Mouse (Mus musculus): Measurements from ENCODE around the gene Ooep. TPM values are rescaled to one million over a fixed set of nuclear protein-coding genes. Genes with fewer than 3 reads are reported as not detected.
"Not testable (repeated sequence)": the region's sequence is repeated elsewhere in the genome, so short reads cannot be mapped to it uniquely, and the experiment has no call there.

Gene Ooep
- polyA plus RNA-seq, 1 experiment from 2014 or later: 1.3 TPM

GRCm38 (mm10) chr9:78385893-78386292, 7.4 kb upstream of the Ooep start:
- no peak for ATAC-seq (replicated peaks; ENCODE audit: low FRiP score)
- Histone ChIP-seq H3K27me3 (no peaks in the 10 kb centered on the region), H3K27ac (no peak overlapping the region), H3K4me2 (no peak overlapping the region), H3K4me1 (no peaks in the 10 kb centered on the region), H3K4me3 (replicated peaks) (no peak overlapping the region), H3K36me3 (no peaks in the 10 kb centered on the region), H3K9me3 (replicated peaks) (no peaks in the 10 kb centered on the region), H3K9ac (no peak overlapping the region)
- WGBS: 48% methylated on average over 3 of the region's 3 CpGs

- no peaks in the 10 kb centered on the region for H3K9me3 ChIP-seq (replicated peaks)
- peaks cover 11% of the 10 kb centered on the region for H3K4me1 ChIP-seq
- H3K9ac ChIP-seq: no peak overlapping the region
- 39% methylated on average over 8 of the region's 8 CpGs for WGBS
- peak overlapping the region; percentile 34 for H3K4me3 ChIP-seq (replicated peaks)
- H3K36me3 ChIP-seq: no peaks in the 10 kb centered on the region
- H3K27ac ChIP-seq: no peak overlapping the region
- H3K27me3 ChIP-seq: peaks cover 10% of the 10 kb centered on the region; the same call in 1 of the 2 replicates
- no peak for ATAC-seq (replicated peaks; ENCODE audit: low FRiP score)
- H3K4me2 ChIP-seq: peak overlapping the region; percentile 65
Measured at GRCm38 (mm10) chr9:78377546-78377945, 979 bp downstream of the Ooep start.

GRCm38 (mm10) chr9:78375486-78375885, 3.0 kb downstream of the Ooep start:
- peaks cover 10% of the 10 kb centered on the region; the same call in 1 of the 2 replicates for H3K27me3 ChIP-seq
- no peak for ATAC-seq (replicated peaks; ENCODE audit: low FRiP score)
- H3K9me3 ChIP-seq (replicated peaks): no peaks in the 10 kb centered on the region
- no peak overlapping the region for H3K9ac ChIP-seq
- no peak overlapping the region for H3K4me3 ChIP-seq (replicated peaks)
- H3K27ac ChIP-seq: no peak overlapping the region
- no peak overlapping the region for H3K4me2 ChIP-seq
- H3K36me3 ChIP-seq: no peaks in the 10 kb centered on the region
- 70% methylated on average over 4 of the region's 4 CpGs for WGBS
- peaks cover 11% of the 10 kb centered on the region for H3K4me1 ChIP-seq

- Histone ChIP-seq H3K36me3 (no peaks in the 10 kb centered on the region), H3K4me2 (no peak overlapping the region), H3K4me1 (peaks cover 11% of the 10 kb centered on the region), H3K9ac (no peak overlapping the region), H3K27ac (no peak overlapping the region), H3K4me3 (replicated peaks) (no peak overlapping the region), H3K27me3 (peaks cover 6% of the 10 kb centered on the region; the same call in 1 of the 2 replicates), H3K9me3 (replicated peaks) (no peaks in the 10 kb centered on the region)
- 65% methylated on average over 1 of the region's 1 CpGs for WGBS
- no peak for ATAC-seq (replicated peaks; ENCODE audit: low FRiP score)
Measured at GRCm38 (mm10) chr9:78374885-78375389, 3.6 kb downstream of the Ooep start.

GRCm38 (mm10) chr9:78374397-78374796, 4.1 kb downstream of the Ooep start:
- H3K27me3 ChIP-seq: peaks cover 6% of the 10 kb centered on the region; the same call in 1 of the 2 replicates
- H3K4me3 ChIP-seq (replicated peaks): no peak overlapping the region
- no peaks in the 10 kb centered on the region for H3K36me3 ChIP-seq
- H3K27ac ChIP-seq: no peak overlapping the region
- no peak overlapping the region for H3K4me2 ChIP-seq
- no peak for ATAC-seq (replicated peaks; ENCODE audit: low FRiP score)
- H3K9ac ChIP-seq: no peak overlapping the region
- H3K9me3 ChIP-seq (replicated peaks): no peaks in the 10 kb centered on the region
- 32% methylated on average over 5 of the region's 5 CpGs for WGBS
- H3K4me1 ChIP-seq: peaks cover 11% of the 10 kb centered on the region

GRCm38 (mm10) chr9:78372827-78373504, 5.6 kb downstream of the Ooep start:
- Histone ChIP-seq H3K9me3 (replicated peaks) (no peaks in the 10 kb centered on the region), H3K4me3 (replicated peaks) (no peak overlapping the region), H3K4me2 (no peak overlapping the region), H3K36me3 (no peaks in the 10 kb centered on the region), H3K27me3 (peaks cover 5% of the 10 kb centered on the region; the same call in 1 of the 2 replicates), H3K4me1 (peaks cover 4% of the 10 kb centered on the region), H3K27ac (no peak overlapping the region), H3K9ac (no peak overlapping the region)
- WGBS: 83% methylated on average over 10 of the region's 10 CpGs
- no peak for ATAC-seq (replicated peaks; ENCODE audit: low FRiP score)

- H3K9me3 ChIP-seq (replicated peaks): no peaks in the 10 kb centered on the region
- ATAC-seq (replicated peaks; ENCODE audit: low FRiP score): no peak
- H3K36me3 ChIP-seq: no peaks in the 10 kb centered on the region
- H3K27ac ChIP-seq: no peak overlapping the region
- no peaks in the 10 kb centered on the region for H3K27me3 ChIP-seq
- WGBS: 93% methylated on average over 3 of the region's 3 CpGs
- no peak overlapping the region for H3K9ac ChIP-seq
- H3K4me2 ChIP-seq: no peak overlapping the region
- H3K4me3 ChIP-seq (replicated peaks): no peak overlapping the region
- H3K4me1 ChIP-seq: no peaks in the 10 kb centered on the region
Measured at GRCm38 (mm10) chr9:78371441-78371840, 7.1 kb downstream of the Ooep start.

GRCm38 (mm10) chr9:78369786-78370185, 8.7 kb downstream of the Ooep start:
- no peaks in the 10 kb centered on the region for H3K9me3 ChIP-seq (replicated peaks)
- no peak overlapping the region for H3K4me3 ChIP-seq (replicated peaks)
- ATAC-seq (replicated peaks; ENCODE audit: low FRiP score): no peak
- H3K4me2 ChIP-seq: no peak overlapping the region
- H3K27me3 ChIP-seq: no peaks in the 10 kb centered on the region
- no peaks in the 10 kb centered on the region for H3K4me1 ChIP-seq
- H3K27ac ChIP-seq: no peak overlapping the region
- H3K9ac ChIP-seq: no peak overlapping the region
- 91% methylated on average over 7 of the region's 7 CpGs for WGBS
- H3K36me3 ChIP-seq: no peaks in the 10 kb centered on the region

GRCm38 (mm10) chr9:78369349-78369748, 9.2 kb downstream of the Ooep start:
- Histone ChIP-seq H3K9me3 (replicated peaks) (no peaks in the 10 kb centered on the region), H3K4me2 (no peak overlapping the region), H3K9ac (no peak overlapping the region), H3K4me1 (no peaks in the 10 kb centered on the region), H3K4me3 (replicated peaks) (no peak overlapping the region), H3K27ac (no peak overlapping the region), H3K36me3 (no peaks in the 10 kb centered on the region), H3K27me3 (no peaks in the 10 kb centered on the region)
- no peak for ATAC-seq (replicated peaks; ENCODE audit: low FRiP score)
- WGBS: 87% methylated on average over 2 of the region's 2 CpGs

GRCm38 (mm10) chr9:78368671-78369293, 9.7 kb downstream of the Ooep start:
- Histone ChIP-seq H3K4me3 (replicated peaks) (no peak overlapping the region), H3K9ac (no peak overlapping the region), H3K27ac (no peak overlapping the region), H3K27me3 (no peaks in the 10 kb centered on the region), H3K9me3 (replicated peaks) (no peaks in the 10 kb centered on the region), H3K4me2 (no peak overlapping the region), H3K36me3 (no peaks in the 10 kb centered on the region), H3K4me1 (no peaks in the 10 kb centered on the region)
- 55% methylated on average over 3 of the region's 3 CpGs for WGBS
- ATAC-seq (replicated peaks; ENCODE audit: low FRiP score): no peak

GRCm38 (mm10) chr9:78367959-78368358, 10.6 kb downstream of the Ooep start, which contains the start of gene Dppa5a:
TSS of gene Dppa5a (minus strand) at chr9:78368177.
- H3K27ac ChIP-seq; H3K4me3 ChIP-seq (replicated peaks); H3K9me3 ChIP-seq (replicated peaks); ATAC-seq (replicated peaks; ENCODE audit: low FRiP score); H3K9ac ChIP-seq; H3K4me2 ChIP-seq; H3K36me3 ChIP-seq; H3K27me3 ChIP-seq; H3K4me1 ChIP-seq: not testable (repeated sequence)
- 93% methylated on average over 16 of the region's 16 CpGs for WGBS

GRCm38 (mm10) chr9:78365850-78366544, 12.5 kb downstream of the Ooep start:
- Histone ChIP-seq H3K4me2 (no peak overlapping the region), H3K36me3 (no peaks in the 10 kb centered on the region), H3K27me3 (no peaks in the 10 kb centered on the region), H3K4me3 (replicated peaks) (no peak overlapping the region), H3K9me3 (replicated peaks) (no peaks in the 10 kb centered on the region), H3K9ac (no peak overlapping the region), H3K27ac (no peak overlapping the region), H3K4me1 (no peaks in the 10 kb centered on the region)
- no peak for ATAC-seq (replicated peaks; ENCODE audit: low FRiP score)
- WGBS: 75% methylated on average over 13 of the region's 13 CpGs
